21 mouse cellular contexts compared by ENCODE assay signal in the genomic region with DNA sequence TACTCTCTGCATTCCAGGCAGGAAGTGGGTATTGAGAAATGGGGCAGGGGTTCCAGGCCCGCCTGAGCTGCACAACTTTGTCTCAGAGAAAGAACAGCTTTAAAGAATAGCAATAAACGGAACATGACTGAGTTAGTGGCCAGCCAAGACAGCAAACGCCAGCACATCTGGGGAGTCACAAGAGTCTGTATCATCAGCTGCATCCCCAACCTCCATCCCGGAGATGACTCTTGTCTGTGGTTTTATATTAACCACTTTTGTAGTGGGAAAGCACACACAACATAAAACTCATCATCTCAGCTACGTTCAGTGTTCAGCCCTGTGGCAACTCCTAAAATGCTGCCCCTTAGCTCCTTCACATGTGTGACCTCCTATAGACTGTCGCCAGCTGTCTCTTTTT. TPM values are rescaled to one million over a fixed set of nuclear protein-coding genes. Genes with fewer than 3 reads are reported as not detected.
DNase-seq lines count a peak whose midpoint lies in the region; TF ChIP-seq lines count a peak whose summit lies in the region.
"Had no signal": no experiment of that assay in that cellular context is flagged by ENCODE, and none has a peak within 500 bp of the region (broad histone marks: within the 10 kb centered on the region; RNA-seq: fewer than 3 reads in every experiment).

No protein-coding gene starts in this region.

- H3K79me2 ChIP-seq in myocyte (ENCODE audit: control insufficient read depth, insufficient read depth) = no peaks in the 10 kb centered on the region

- H3K4me3 ChIP-seq in myocyte = no peak overlapping the region
- H3K4me3 ChIP-seq: embryonic facial prominence, embryonic 12.5 days; embryonic facial prominence, embryonic 15.5 days; gastrocnemius, adult 2 months; hindbrain, embryonic 12.5 days; hindbrain, embryonic 15.5 days had no signal

- peak; percentile 52 for DNase-seq in 3134 (ENCODE audit: extremely low read depth, insufficient read length, low spot score)
- DNase-seq in 3T3-L1 (ENCODE audit: low read depth, low spot score) = peak; percentile 62
- peak; percentile 43 for DNase-seq in NIH3T3 (ENCODE audit: low read depth)
- no peak for DNase-seq in liver
- DNase-seq in embryo, embryonic 11 days = no peak
- DNase-seq: adrenal gland, postnatal 10 days; adrenal gland, postnatal 36 days; cerebellum, adult 18-20 months; cerebellum, adult 9-10 months; cerebellum, postnatal 14 days; forebrain, postnatal 0 days; gastrocnemius, adult 2 months; gastrocnemius, postnatal 14 days; heart, adult 11 months had no signal

- TF ChIP-seq POLR2A in myocyte (IDR thresholded peaks at IDR 0.05; ENCODE audit: insufficient read length, low read depth) = no peak

- no peaks in the 10 kb centered on the region for H3K36me3 ChIP-seq in myocyte (ENCODE audit: control insufficient read depth, insufficient read depth)
- H3K36me3 ChIP-seq: embryonic facial prominence, embryonic 12.5 days; embryonic facial prominence, embryonic 15.5 days; hindbrain, embryonic 12.5 days; hindbrain, embryonic 15.5 days had no signal

- H3K4me2 ChIP-seq in myocyte (ENCODE audit: low read depth) = peak overlapping the region; percentile 16
- H3K4me2 ChIP-seq: embryonic facial prominence, embryonic 12.5 days; embryonic facial prominence, embryonic 15.5 days; heart, embryonic 11.5 days; hindbrain, embryonic 12.5 days; hindbrain, embryonic 15.5 days had no signal

- no peak overlapping the region for H3ac ChIP-seq in myocyte (ENCODE audit: control insufficient read depth, insufficient read length)

- H3K27me3 ChIP-seq in myocyte (ENCODE audit: control insufficient read depth, insufficient read depth, insufficient read length) = no peaks in the 10 kb centered on the region
- H3K27me3 ChIP-seq: embryonic facial prominence, embryonic 12.5 days; embryonic facial prominence, embryonic 15.5 days; hindbrain, embryonic 12.5 days; hindbrain, embryonic 15.5 days; Patski had no signal

TF ChIP-seq in myocyte, 11 proteins besides CTCF, POLR2A, EP300 and RAD21:
- TF ChIP-seq MAX (IDR thresholded peaks at IDR 0.05; ENCODE audit: low read depth) = no peak
- TF ChIP-seq TCF12 (IDR thresholded peaks at IDR 0.05; ENCODE audit: insufficient read depth, poor library complexity, severe bottlenecking) = peak; percentile 12
- no peak for TF ChIP-seq SRF (IDR thresholded peaks at IDR 0.05; ENCODE audit: control insufficient read depth, insufficient read length, low read depth)
- no peak for TF ChIP-seq REST (IDR thresholded peaks at IDR 0.05; ENCODE audit: insufficient read depth, insufficient read length)
- no peak for TF ChIP-seq MYOG (IDR thresholded peaks at IDR 0.05; ENCODE audit: control insufficient read depth in 1 of 3, insufficient read depth in 1 of 3, insufficient read length in 2 of 3, low read depth in 2 of 3)
- TF ChIP-seq CEBPB (IDR thresholded peaks at IDR 0.05; ENCODE audit: insufficient read depth, poor library complexity, severe bottlenecking) = peak; percentile 35; the same call in 1 of the 2 replicates
- TF ChIP-seq E2F4 (IDR thresholded peaks at IDR 0.05; ENCODE audit: insufficient read depth) = no peak
- TF ChIP-seq MYOD1 (IDR thresholded peaks at IDR 0.05; ENCODE audit: control insufficient read depth in 1 of 3, insufficient read length in 2 of 3, low read depth in 2 of 3) = no peak
- TF ChIP-seq USF1 (IDR thresholded peaks at IDR 0.05; ENCODE audit: low read depth) = no peak

RNA-seq across cellular contexts. Expression of gene Fbxo47, which starts 17.9 kb away (rescaled TPM):
- 0.32 TPM for polyA plus RNA-seq in myocyte (2012; fragmentation: generic; extraction: Trizol)

Comparison
In these comparisons a context has a peak if more than half of its experiments do, and no peak if none do; other contexts are left out.
1. DNase-seq: peak in 3134 (single experiment), 3T3-L1 (single experiment) and NIH3T3 (single experiment); none in liver (single experiment) and embryo, embryonic 11 days (single experiment).